Mouse (Mus musculus): Measurements from ENCODE around the gene Gm8947. TPM values are rescaled to one million over a fixed set of nuclear protein-coding genes. Genes with fewer than 3 reads are reported as not detected.
"Not testable (repeated sequence)": the region's sequence is repeated elsewhere in the genome, so short reads cannot be mapped to it uniquely, and the experiment has no call there.

The Gm8947 gene
- total RNA-seq, 4 experiments from 2014 or later, result not detected

GRCm38 (mm10) chr1:151182266-151182665 is 9.9 kb upstream of the Gm8947 start, which contains the start of gene Gm47985:
Gene Gm47985 (plus strand): TSS chr1:151182537.
- not testable (repeated sequence) for DNase-seq

- not testable (repeated sequence) for DNase-seq
Observed at GRCm38 (mm10) chr1:151186186-151186585, 6.0 kb upstream of the Gm8947 start.

- DNase-seq, result not testable (repeated sequence)
Observed at GRCm38 (mm10) chr1:151186879-151187424, 5.2 kb upstream of the Gm8947 start.

GRCm38 (mm10) chr1:151188469-151188868 is 3.7 kb upstream of the Gm8947 start:
- no peak for DNase-seq

- DNase-seq, result not testable (repeated sequence)
Observed at GRCm38 (mm10) chr1:151192739-151193138, 563 bp downstream of the Gm8947 start.

GRCm38 (mm10) chr1:151195986-151196385 is 3.8 kb downstream of the Gm8947 start:
- DNase-seq, result not testable (repeated sequence)

- DNase-seq, result not testable (repeated sequence)
Observed at GRCm38 (mm10) chr1:151196690-151197089, 4.5 kb downstream of the Gm8947 start.

GRCm38 (mm10) chr1:151198120-151198519 is 5.9 kb downstream of the Gm8947 start, which contains the start of gene Gm47995:
Gene Gm47995 (plus strand): TSS chr1:151198448.
- DNase-seq, result not testable (repeated sequence)

- not testable (repeated sequence) for DNase-seq
Observed at GRCm38 (mm10) chr1:151200620-151201019, 8.4 kb downstream of the Gm8947 start.

GRCm38 (mm10) chr1:151202771-151203170 is 10.6 kb downstream of the Gm8947 start:
- DNase-seq, result not testable (repeated sequence)

- not testable (repeated sequence) for DNase-seq
Observed at GRCm38 (mm10) chr1:151203818-151204217, 11.6 kb downstream of the Gm8947 start, which contains the start of gene 3110040M04Rik. Gene 3110040M04Rik (plus strand): TSS chr1:151204121.

- not testable (repeated sequence) for DNase-seq
Observed at GRCm38 (mm10) chr1:151208493-151208892, 16.3 kb downstream of the Gm8947 start.

- not testable (repeated sequence) for DNase-seq
Observed at GRCm38 (mm10) chr1:151208944-151209343, 16.8 kb downstream of the Gm8947 start.

GRCm38 (mm10) chr1:151209824-151210355 is 17.7 kb downstream of the Gm8947 start, which contains the start of gene Gm47996:
Gene Gm47996 (plus strand): TSS chr1:151210131.
- DNase-seq, result not testable (repeated sequence)

GRCm38 (mm10) chr1:151211666-151212065 is 19.5 kb downstream of the Gm8947 start:
- DNase-seq, result not testable (repeated sequence)

GRCm38 (mm10) chr1:151214862-151215261 is 22.7 kb downstream of the Gm8947 start:
- no peak for DNase-seq

- no peak for DNase-seq
Observed at GRCm38 (mm10) chr1:151215985-151216384, 23.8 kb downstream of the Gm8947 start.

GRCm38 (mm10) chr1:151216417-151216816 is 24.2 kb downstream of the Gm8947 start:
- DNase-seq, result no peak

- DNase-seq, result no peak
Observed at GRCm38 (mm10) chr1:151219045-151219444, 26.9 kb downstream of the Gm8947 start.

- DNase-seq, result no peak
Observed at GRCm38 (mm10) chr1:151220098-151220497, 27.9 kb downstream of the Gm8947 start.

- no peak for DNase-seq
Observed at GRCm38 (mm10) chr1:151222561-151223267, 30.5 kb downstream of the Gm8947 start.

GRCm38 (mm10) chr1:151223377-151223776 is 31.2 kb downstream of the Gm8947 start:
- no peak for DNase-seq

GRCm38 (mm10) chr1:151224536-151224935 is 32.4 kb downstream of the Gm8947 start:
- no peak for DNase-seq
